Mouse (Mus musculus): ENCODE results near the gene Npff.

DNA sequence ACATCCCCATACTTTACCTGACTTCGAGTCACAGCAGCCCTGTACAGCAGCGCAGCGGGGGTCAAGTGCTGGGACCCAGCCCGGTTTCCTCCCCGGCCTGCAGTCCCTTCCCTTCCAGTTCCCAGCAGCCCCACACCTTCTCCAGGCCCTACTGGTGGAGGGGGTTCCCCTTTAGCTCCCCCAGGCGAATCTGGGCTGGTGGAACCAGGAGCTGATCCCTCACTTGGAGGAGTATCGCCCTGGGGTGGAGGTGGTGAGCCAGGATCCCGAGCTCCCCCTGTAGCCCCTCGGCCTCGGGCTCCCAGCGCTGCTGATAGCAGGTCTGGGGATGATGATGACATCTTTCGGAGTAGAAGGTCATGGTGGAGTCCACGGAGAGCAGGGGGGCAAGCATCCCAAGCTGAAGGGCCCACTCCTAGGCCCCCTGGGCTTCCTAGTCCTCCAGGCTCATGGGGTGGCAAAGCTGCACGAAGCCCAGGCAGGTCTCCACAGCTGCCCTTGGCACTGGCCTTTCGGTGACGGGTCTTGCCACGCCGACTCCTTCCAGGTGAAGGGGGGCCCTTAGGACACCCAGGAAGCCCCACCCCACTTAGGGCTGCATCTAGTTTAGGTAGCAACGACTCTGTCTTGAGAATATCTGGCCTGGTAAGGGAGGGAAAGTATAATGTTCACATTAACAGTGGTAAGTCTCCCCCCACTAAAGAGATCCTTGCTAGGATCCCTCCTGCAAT, 23.5 kb downstream of the Npff start:
- TF ChIP-seq CTCF (conservative IDR thresholded peaks at IDR 0.05; ENCODE audit: insufficient read depth, insufficient read length, low read depth, low read length) (no peak), POLR2A (IDR thresholded peaks at IDR 0.05; ENCODE audit: low read depth, low read length) (no peak)

All from kidney, adult 2 months (tissue).